Mouse (Mus musculus) CH12.LX (cell line): ENCODE results near the gene Catsper3. TPM values are rescaled to one million over a fixed set of nuclear protein-coding genes. Genes with fewer than 3 reads are reported as not detected.

Experiments used
- DNase-seq: peaks from one replicate; pipeline ENCODE4 v3.0.0-alpha.2; 2013; ENCODE audit errors: extremely low read depth
- H3K27ac ChIP-seq: 2 replicates; pipeline ENCODE4 v1.5.1; 2012; ENCODE audit warnings: low read depth, mild to moderate bottlenecking, control low read depth, moderate library complexity; ENCODE audit not compliant: insufficient read depth
- H3K27me3 ChIP-seq: replicated peaks from 2 replicates; pipeline ENCODE3; 2012; ENCODE audit warnings: inconsistent platforms
- H3K36me3 ChIP-seq, 2 experiments: replicated peaks in 1 of 2; 2 replicates each; pipeline versions ENCODE3 to v1.6.1; 2012; ENCODE audit warnings: inconsistent platforms in 1 of 2, low read length in 1 of 2, mild to moderate bottlenecking in 1 of 2, mixed read lengths in 1 of 2, moderate library complexity in 1 of 2; ENCODE audit not compliant: control insufficient read depth in 1 of 2, insufficient read depth in 1 of 2
- H3K4me1 ChIP-seq, 2 experiments: 2 replicates each; pipeline ENCODE4 v1.6.1; 2012; ENCODE audit warnings: inconsistent platforms in 1 of 2, moderate library complexity in 1 of 2; ENCODE audit not compliant: insufficient read depth in 2 of 2, control insufficient read depth in 1 of 2
- H3K4me2 ChIP-seq: 2 replicates; pipeline ENCODE4 v1.6.1; 2012; ENCODE audit warnings: low read depth, mild to moderate bottlenecking, control low read depth; ENCODE audit not compliant: poor library complexity, insufficient read depth, severe bottlenecking
- H3K4me3 ChIP-seq, 3 experiments: fragments of 150-350 bp in 1 of 3; sonication (generic) in 1 of 3; replicated peaks in 1 of 3; 2 replicates each; pipeline versions ENCODE3 to v1.5.1; 2011 to 2012; ENCODE audit warnings: low read depth in 2 of 3, low read length in 2 of 3, mild to moderate bottlenecking in 2 of 3, moderate library complexity in 2 of 3, control low read depth in 1 of 3, improper control_type of control experiment in 1 of 3, inconsistent platforms in 1 of 3, mixed read lengths in 1 of 3; ENCODE audit not compliant: poor library complexity in 1 of 3
- H3K79me2 ChIP-seq: replicated peaks from 2 replicates; pipeline ENCODE4 v1.6.1; 2012; ENCODE audit warnings: mild to moderate bottlenecking, moderate library complexity; ENCODE audit not compliant: control insufficient read depth, poor library complexity, insufficient read depth, severe bottlenecking; ENCODE audit errors: extremely low read depth
- H3K9ac ChIP-seq: 2 replicates; pipeline ENCODE4 v1.6.1; 2012; ENCODE audit warnings: low read depth, mild to moderate bottlenecking, control low read depth, moderate library complexity; ENCODE audit not compliant: insufficient read depth
- H3K9me3 ChIP-seq: replicated peaks from 2 replicates; pipeline ENCODE3; 2012; ENCODE audit warnings: low read length, inconsistent platforms, mixed read lengths
- CTCF ChIP-seq, 2 experiments: IDR thresholded peaks in 1 of 2; conservative IDR thresholded peaks in 1 of 2; 2 replicates each; pipeline ENCODE4 v1.5.1; 2011 to 2012; ENCODE audit warnings: low read depth in 2 of 2, low read length in 2 of 2, improper control_type of control experiment in 1 of 2, inconsistent platforms in 1 of 2, mild to moderate bottlenecking in 1 of 2, moderate library complexity in 1 of 2
- ELF1 ChIP-seq: IDR thresholded peaks from 2 replicates; pipeline ENCODE4 v1.6.1; 2014; ENCODE audit warnings: low read depth, mild to moderate bottlenecking, inconsistent platforms, low read length, improper control_type of control experiment
- EP300 ChIP-seq: IDR thresholded peaks from 2 replicates; pipeline ENCODE4 v1.6.1; 2011; ENCODE audit warnings: low read length, improper control_type of control experiment
- GABPA ChIP-seq: IDR thresholded peaks from 2 replicates; pipeline ENCODE4 v1.6.1; 2012; ENCODE audit warnings: low read depth, low read length, improper control_type of control experiment, inconsistent platforms; ENCODE audit not compliant: insufficient replicate concordance
- HCFC1 ChIP-seq: IDR thresholded peaks from 2 replicates; pipeline ENCODE4 v1.6.1; 2012; ENCODE audit warnings: low read depth, mild to moderate bottlenecking, inconsistent platforms, low read length, improper control_type of control experiment
- IRF4 ChIP-seq: IDR thresholded peaks from 2 replicates; pipeline ENCODE4 v1.6.1; 2014; ENCODE audit warnings: low read depth, mild to moderate bottlenecking, inconsistent platforms, low read length, improper control_type of control experiment
- JUN ChIP-seq: IDR thresholded peaks from 2 replicates; pipeline ENCODE4 v1.6.1; 2011; ENCODE audit warnings: low read depth, mild to moderate bottlenecking, low read length, improper control_type of control experiment, moderate library complexity; ENCODE audit not compliant: insufficient read depth
- JUND ChIP-seq: conservative IDR thresholded peaks from 2 replicates; pipeline ENCODE4 v1.6.1; 2011; ENCODE audit warnings: low read depth, low read length, improper control_type of control experiment
- MAFK ChIP-seq: IDR thresholded peaks from 2 replicates; pipeline ENCODE4 v1.6.1; 2011; ENCODE audit warnings: low read length, improper control_type of control experiment; ENCODE audit not compliant: insufficient replicate concordance
- MAX ChIP-seq: IDR thresholded peaks from 2 replicates; pipeline ENCODE4 v1.6.1; 2011; ENCODE audit warnings: low read length, improper control_type of control experiment
- MAZ ChIP-seq: IDR thresholded peaks from 2 replicates; pipeline ENCODE4 v1.6.1; 2012; ENCODE audit warnings: low read depth, mild to moderate bottlenecking, inconsistent platforms, low read length, improper control_type of control experiment, moderate library complexity
- MEF2A ChIP-seq: IDR thresholded peaks from 2 replicates; pipeline ENCODE4 v1.6.1; 2014; ENCODE audit warnings: low read depth, mild to moderate bottlenecking, inconsistent platforms, low read length, improper control_type of control experiment, borderline replicate concordance
- MXI1 ChIP-seq: IDR thresholded peaks from 2 replicates; pipeline ENCODE4 v1.6.1; 2011; ENCODE audit warnings: mild to moderate bottlenecking, low read depth, low read length, improper control_type of control experiment
- MYC ChIP-seq: IDR thresholded peaks from 2 replicates; pipeline ENCODE4 v1.6.1; 2011; ENCODE audit warnings: low read depth, mild to moderate bottlenecking, improper control_type of control experiment, low read length
- PAX5 ChIP-seq: IDR thresholded peaks from 2 replicates; pipeline ENCODE4 v1.6.1; 2012; ENCODE audit warnings: low read length, inconsistent platforms, mixed read lengths
- POLR2A ChIP-seq: IDR thresholded peaks from 2 replicates; pipeline ENCODE4 v1.6.1; 2011; ENCODE audit warnings: low read depth, mild to moderate bottlenecking, improper control_type of control experiment, low read length
- POLR2AphosphoS2 ChIP-seq: IDR thresholded peaks from 2 replicates; pipeline ENCODE4 v1.6.1; 2011; ENCODE audit warnings: low read depth, low read length, improper control_type of control experiment
- SMC3 ChIP-seq: IDR thresholded peaks from 2 replicates; pipeline ENCODE4 v1.6.1; 2011; ENCODE audit warnings: low read depth, low read length, improper control_type of control experiment
- TCF12 ChIP-seq: IDR thresholded peaks from 2 replicates; pipeline ENCODE4 v1.6.1; 2014; ENCODE audit warnings: low read depth, mild to moderate bottlenecking, inconsistent platforms, low read length, improper control_type of control experiment
- USF1 ChIP-seq: IDR thresholded peaks from 2 replicates; pipeline ENCODE4 v1.6.1; 2014; ENCODE audit warnings: low read depth, mild to moderate bottlenecking, inconsistent platforms, low read length, improper control_type of control experiment
- USF2 ChIP-seq: conservative IDR thresholded peaks from 2 replicates; pipeline ENCODE4 v1.6.1; 2011; ENCODE audit warnings: low read depth, low read length, improper control_type of control experiment
- ZC3H11A ChIP-seq: IDR thresholded peaks from 2 replicates; pipeline ENCODE4 v1.6.1; 2012; ENCODE audit warnings: low read depth, mild to moderate bottlenecking, inconsistent platforms, low read length, improper control_type of control experiment
- ZKSCAN1 ChIP-seq: IDR thresholded peaks from 2 replicates; pipeline ENCODE4 v1.6.1; 2012; ENCODE audit warnings: low read depth, inconsistent platforms, low read length, improper control_type of control experiment, borderline replicate concordance
- ZMIZ1 ChIP-seq: IDR thresholded peaks from 2 replicates; pipeline ENCODE4 v1.6.1; 2012; ENCODE audit warnings: low read depth, mild to moderate bottlenecking, inconsistent platforms, low read length, improper control_type of control experiment
- ZNF384 ChIP-seq: IDR thresholded peaks from 2 replicates; pipeline ENCODE4 v1.6.1; 2012; ENCODE audit warnings: low read depth, low read length, improper control_type of control experiment, inconsistent platforms
- dilution Hi-C: fragments of 300-500 bp; cut with MboI; formaldehyde crosslinking; loops from 2 replicates; pipeline ENCODE4 v1.14.3; 2020; ENCODE audit warnings: low sequenced_read_pairs; ENCODE audit not compliant: extremely low pct_unique_long_range_greater_than_20kb, extremely low pct_ligation_motif_present
- in situ Hi-C: fragments of 300-500 bp; cut with MboI; formaldehyde crosslinking; loops from 3 replicates; pipeline ENCODE4 v1.14.3; 2019; ENCODE audit warnings: low sequenced_read_pairs, low pct_ligation_motif_present, low pct_unique_long_range_greater_than_20kb, mixed read lengths
- polyA plus RNA-seq: library from polyadenylated mRNA; unstranded; fragments of >175 nt; gene quantifications from 2 replicates; pipeline ENCODE4 v1.2.1, GENCODE M21; 2012; ENCODE audit warnings: low read depth; ENCODE audit not compliant: insufficient read length
- total RNA-seq, 2 experiments: library from RNA; depleted of rRNA; stranded (reverse); fragments of 300-350 nt in 1 of 2; fragments of >200 nt in 1 of 2; gene quantifications; 2 replicates each; pipeline ENCODE4 v1.2.3; 2012 to 2014

The Catsper3 gene
- total and polyA plus RNA-seq, 3 experiments: not detected

- H3K4me1 ChIP-seq: peaks cover 4 to 33% of the 10 kb centered on the region in 2 experiments
- peak; percentile 25 for DNase-seq
- no peak overlapping the region for H3K4me3 ChIP-seq
- H3K9me3 ChIP-seq: peaks cover 5% of the 10 kb centered on the region
- no peak overlapping the region for H3K4me2 ChIP-seq
- no peaks in the 10 kb centered on the region for H3K79me2 ChIP-seq
- dilution Hi-C loops (no loop called here), in situ Hi-C loops (no loop called here)
- H3K36me3 ChIP-seq: no peaks in the 10 kb centered on the region
- TF ChIP-seq ELF1 (0 out of 2 replicates have a peak, but pooled peaks have one; percentile 11), POLR2AphosphoS2 (no peak)
- no peaks in the 10 kb centered on the region for H3K27me3 ChIP-seq
- H3K9ac ChIP-seq: no peak overlapping the region
- H3K27ac ChIP-seq: no peak overlapping the region
Measured at GRCm38 (mm10) chr13:55847805-55848204, 63.4 kb downstream of the Catsper3 start.

- dilution Hi-C loops (no loop called here), in situ Hi-C loops (no loop called here)
- peaks cover 4 to 33% of the 10 kb centered on the region in 2 experiments for H3K4me1 ChIP-seq
- H3K27ac ChIP-seq: no peak overlapping the region
- H3K4me2 ChIP-seq: no peak overlapping the region
- H3K9ac ChIP-seq: no peak overlapping the region
- H3K9me3 ChIP-seq: peaks cover 3% of the 10 kb centered on the region
- TF ChIP-seq IRF4 (no peak), PAX5 (no peak), POLR2A (no peak), POLR2AphosphoS2 (no peak), EP300 (no peak), JUND (no peak), TCF12 (no peak), MAFK (no peak), ZKSCAN1 (no peak), MEF2A (no peak), MAX (no peak), JUN (no peak), ZMIZ1 (no peak), USF1 (no peak)
- DNase-seq: no peak
- no peaks in the 10 kb centered on the region for H3K79me2 ChIP-seq
- no peaks in the 10 kb centered on the region for H3K36me3 ChIP-seq
- no peak overlapping the region for H3K4me3 ChIP-seq
- H3K27me3 ChIP-seq: no peaks in the 10 kb centered on the region
Measured at GRCm38 (mm10) chr13:55848604-55849190, 64.3 kb downstream of the Catsper3 start.

- peaks cover 4 to 33% of the 10 kb centered on the region in 2 experiments for H3K4me1 ChIP-seq
- H3K4me3 ChIP-seq: no peak overlapping the region
- no peak overlapping the region for H3K4me2 ChIP-seq
- DNase-seq: no peak
- H3K9ac ChIP-seq: no peak overlapping the region
- no peaks in the 10 kb centered on the region for H3K27me3 ChIP-seq
- H3K9me3 ChIP-seq: no peaks in the 10 kb centered on the region
- no peaks in the 10 kb centered on the region for H3K79me2 ChIP-seq
- H3K36me3 ChIP-seq: no peaks in the 10 kb centered on the region
- in situ Hi-C loops (no loop called here), dilution Hi-C loops (no loop called here)
- H3K27ac ChIP-seq: no peak overlapping the region
- no peak for TF ChIP-seq USF2
- TF ChIP-seq HCFC1: no peak
- no peak for TF ChIP-seq SMC3
- no peak for TF ChIP-seq MXI1
- no peak for TF ChIP-seq MAZ
- TF ChIP-seq EP300: no peak
- TF ChIP-seq MAFK: no peak
- TF ChIP-seq MYC: no peak
- no peak for TF ChIP-seq CTCF (conservative IDR thresholded peaks at IDR 0.05 in 1 of 2, IDR thresholded peaks at IDR 0.05 in 1 of 2; ENCODE audit: low read depth in 2 of 2, low read length in 2 of 2)
- no peak for TF ChIP-seq ZC3H11A
- TF ChIP-seq JUN: no peak
- TF ChIP-seq GABPA: no peak
- no peak for TF ChIP-seq ZNF384
Measured at GRCm38 (mm10) chr13:55850726-55851125, 66.4 kb downstream of the Catsper3 start.
